Mouse (Mus musculus) lung, postnatal 10 days (tissue): ENCODE measurements around the gene Cd72.
"Not testable (repeated sequence)": the region's sequence is repeated elsewhere in the genome, so short reads cannot be mapped to it uniquely, and the experiment has no call there.

Experiments
- DNase-seq: peaks from one replicate; pipeline ENCODE4 v3.0.0; 2021

The Cd72 gene

DNA sequence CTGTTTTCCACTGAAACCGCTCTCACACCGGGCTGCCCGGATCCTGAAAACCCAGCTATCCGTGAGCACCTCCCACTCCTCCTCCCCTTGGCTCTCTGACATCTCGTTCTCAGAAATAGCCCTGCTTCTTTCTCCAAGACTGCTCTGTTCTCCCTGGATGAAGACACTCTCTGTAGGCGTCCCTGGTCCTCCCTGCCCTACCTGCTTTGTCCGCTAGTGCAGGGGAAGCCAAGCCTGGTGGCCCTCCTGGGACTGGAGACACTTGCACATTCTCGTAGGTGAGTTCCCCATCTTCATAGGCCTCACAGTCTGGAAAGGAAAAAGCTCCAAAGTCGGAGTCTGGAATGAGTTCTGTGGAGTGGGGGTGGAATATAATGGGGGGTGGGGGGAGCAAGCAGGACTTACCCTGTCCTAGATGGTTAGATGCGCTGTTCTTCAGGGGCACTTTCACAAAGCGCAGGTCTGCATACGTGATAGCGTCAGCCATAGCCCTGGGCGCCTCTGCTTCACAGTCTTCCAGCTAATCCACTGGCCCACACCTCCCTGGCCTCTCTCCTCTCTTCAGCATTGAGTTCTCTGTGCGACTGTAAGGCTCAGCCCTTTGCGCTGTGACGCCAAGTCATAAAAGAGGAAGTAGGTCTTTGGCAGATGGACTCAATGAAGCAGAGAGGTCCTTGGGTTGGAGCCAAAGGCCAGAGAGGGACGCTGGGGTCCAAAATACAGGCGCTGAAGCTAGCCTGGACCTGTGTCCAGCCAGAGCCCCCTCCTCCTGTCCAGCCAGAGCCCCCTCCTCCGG, at the start of gene Cd72:
Gene Cd72 (minus strand): TSS at position 588 of the 796 bp plus-strand sequence.
- DNase-seq, result no peak

DNA sequence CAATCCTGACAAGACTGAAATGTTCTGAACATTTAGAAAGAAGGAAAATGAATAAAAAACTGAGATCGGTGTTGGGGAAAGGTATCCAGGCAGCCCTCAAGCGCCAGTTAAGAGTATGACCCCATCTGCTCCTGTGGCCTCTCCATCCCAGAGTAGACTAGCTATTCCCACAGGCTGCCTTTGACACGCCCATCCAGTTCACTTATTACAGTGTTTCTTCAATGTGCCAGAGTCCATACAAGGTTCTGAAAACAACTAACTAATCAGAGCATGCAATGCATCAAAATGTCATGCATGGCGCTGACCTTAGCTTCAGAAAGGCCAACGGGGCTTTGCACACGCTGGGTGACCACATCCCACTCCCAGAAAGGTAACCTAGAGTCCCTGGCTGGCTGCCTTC, 49.1 kb upstream of the Cd72 start:
- no peak for DNase-seq

DNA sequence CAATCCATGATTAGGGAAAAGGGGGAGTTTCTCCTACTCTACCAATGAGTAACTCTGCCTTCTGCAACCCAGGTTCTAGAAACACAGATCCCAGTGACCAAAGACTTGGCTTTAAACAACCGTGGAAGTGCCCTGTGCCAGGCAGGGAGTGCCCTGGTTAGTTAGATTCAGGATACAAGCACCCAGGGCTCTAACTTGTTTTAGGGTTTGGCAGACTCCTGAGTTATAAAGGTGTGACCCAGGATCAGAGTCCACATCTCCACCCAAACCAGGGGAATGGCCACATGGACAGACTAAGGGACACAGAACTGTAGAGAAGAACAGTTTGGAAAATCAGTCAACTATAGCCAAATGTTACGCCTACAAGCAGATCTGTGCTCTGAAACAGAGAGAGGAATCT, 48.6 kb upstream of the Cd72 start:
- DNase-seq, result no peak

DNA sequence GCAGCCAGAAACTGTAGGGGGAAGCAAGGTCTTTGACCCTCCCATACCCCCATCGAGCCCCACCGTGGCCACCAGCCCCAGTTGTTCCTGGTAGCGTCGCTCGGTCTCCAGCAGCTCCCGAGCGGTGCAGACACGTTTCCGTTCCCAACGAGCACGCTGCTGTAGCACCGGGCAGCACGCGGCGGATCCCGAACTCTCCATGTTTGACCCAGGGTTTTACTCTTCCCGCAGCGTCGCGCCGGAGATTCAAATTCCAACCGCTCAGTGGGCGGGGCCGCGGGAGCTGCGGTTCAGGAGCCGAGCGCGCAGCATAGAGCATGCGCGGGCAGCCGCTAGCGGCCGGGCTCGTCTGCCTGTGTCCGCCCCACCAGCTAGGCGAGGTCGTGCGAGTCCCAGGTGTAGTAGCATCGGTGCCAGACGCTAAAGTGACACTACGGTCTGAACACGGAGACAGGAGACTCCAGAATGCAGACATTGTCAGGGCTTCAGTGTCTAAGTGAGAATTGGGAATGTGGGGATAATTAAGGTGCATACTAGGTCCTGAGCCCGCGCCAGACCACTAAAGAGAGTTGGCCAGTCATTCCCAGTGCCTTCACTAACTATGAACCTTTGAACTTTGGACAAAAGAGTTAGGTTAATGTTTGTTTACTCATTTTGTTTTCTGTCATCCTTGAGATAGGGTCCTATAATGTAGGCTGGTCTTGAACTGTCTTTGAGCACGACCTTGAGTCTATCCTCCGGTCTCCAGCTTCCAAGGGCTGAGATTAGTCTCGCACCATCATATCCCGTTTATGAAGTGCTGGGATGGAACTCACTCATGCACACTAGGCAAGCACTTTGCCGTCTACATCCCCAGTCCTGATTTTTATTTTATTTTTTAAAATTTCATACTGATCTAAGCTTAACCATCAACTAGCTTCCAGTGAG, 45.2 kb upstream of the Cd72 start, which contains the start of gene Arhgef39:
Gene Arhgef39 (minus strand): TSS at position 289 of the 927 bp plus-strand sequence.
- peak; percentile 90 for DNase-seq

DNA sequence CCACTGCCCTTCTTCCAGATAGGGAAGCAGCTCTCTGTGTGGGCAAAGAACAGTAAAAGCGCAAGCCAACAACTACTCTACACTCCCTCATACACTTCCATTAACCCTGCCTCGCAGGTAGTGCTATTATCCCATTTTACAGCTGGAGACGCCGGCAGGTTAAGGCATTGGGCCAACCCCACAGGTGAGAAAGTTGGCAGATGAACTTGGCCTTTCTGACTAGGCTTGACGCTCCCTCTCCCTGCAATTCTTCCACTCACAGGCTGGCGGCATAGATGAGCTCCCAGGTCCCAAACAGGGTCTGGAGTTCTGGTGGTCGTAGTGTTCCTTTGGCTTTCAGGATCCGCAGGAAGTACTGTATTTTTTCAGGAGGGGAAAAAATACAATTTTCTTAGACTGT, 44.6 kb upstream of the Cd72 start:
- DNase-seq, result peak; percentile 45

DNA sequence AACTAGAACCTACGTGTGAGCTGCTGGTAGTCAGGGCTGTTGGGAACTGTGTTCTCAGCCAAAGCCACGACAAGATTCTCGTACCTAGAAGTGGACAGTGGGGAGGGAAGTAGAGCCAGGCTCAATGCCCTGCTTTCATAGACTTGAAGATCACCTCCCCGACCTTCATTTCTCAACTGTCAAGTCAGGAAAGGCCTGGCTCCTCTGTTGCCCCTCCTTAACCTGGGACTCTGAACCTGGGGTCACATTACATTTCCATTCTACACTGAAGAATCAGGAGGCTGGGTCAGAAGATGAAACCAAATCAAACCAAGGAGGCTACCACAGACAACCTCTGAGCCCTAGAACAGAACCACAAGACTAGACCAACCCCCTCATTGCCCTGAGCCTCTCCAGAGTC, 43.5 kb upstream of the Cd72 start:
- no peak for DNase-seq

DNA sequence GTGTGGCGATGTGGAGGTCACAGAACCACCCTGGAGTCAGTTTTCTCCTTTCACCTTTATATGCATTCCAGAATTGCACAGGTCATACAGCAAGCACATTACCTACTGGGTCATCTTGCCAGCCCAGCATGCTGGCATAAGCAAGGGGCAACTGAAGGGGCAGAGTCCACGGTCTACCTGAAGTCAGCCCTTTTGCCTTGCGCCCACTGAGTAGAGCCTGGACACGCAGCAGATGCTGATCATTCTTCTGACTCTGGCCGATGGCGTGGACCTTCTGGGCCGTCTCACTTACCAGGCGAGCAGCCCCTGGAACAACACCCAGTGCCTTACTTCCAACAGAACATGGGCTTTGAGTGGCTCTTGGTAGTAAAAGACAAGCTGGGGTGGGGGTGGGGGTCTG, 43.0 kb upstream of the Cd72 start:
- no peak for DNase-seq

DNA sequence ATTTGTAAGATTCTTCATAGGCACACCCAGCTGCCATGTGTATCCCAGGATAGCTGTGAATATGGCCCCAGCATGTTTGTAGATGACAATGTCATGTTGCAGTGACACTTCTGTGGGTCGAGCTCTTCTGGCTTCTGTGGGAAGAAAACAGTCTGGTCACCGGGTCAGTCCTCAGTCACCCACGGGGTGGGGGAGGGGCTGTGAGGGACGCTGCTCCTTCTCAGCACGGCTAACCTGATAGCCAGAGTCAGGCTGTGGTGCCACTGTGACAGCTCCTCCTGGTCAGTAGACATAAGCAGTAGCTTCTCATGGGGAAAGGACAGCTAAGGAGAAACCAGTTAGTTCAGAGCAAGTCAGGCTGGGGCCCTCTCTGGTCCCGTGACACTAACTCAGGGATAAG, 42.2 kb upstream of the Cd72 start:
- DNase-seq, result no peak

DNA sequence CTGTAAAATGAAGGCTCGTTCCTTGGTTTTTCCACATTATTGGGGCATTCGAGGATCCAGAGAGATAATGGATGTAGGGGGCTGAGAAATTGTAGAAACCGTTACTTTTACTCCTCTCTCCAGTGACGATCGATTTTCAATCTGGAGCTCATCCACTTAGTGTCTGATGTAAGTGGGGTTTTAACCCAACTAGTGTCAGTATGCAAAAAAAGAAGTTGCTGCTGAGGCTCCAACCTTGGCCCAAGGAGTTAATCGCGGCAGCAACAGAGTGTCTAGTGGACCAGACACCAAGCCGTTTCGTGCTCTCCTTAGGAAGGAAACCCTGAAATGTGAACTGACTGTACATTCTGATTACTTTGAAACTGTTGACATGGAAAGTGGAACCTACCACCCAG, 39.4 kb upstream of the Cd72 start:
- no peak for DNase-seq

DNA sequence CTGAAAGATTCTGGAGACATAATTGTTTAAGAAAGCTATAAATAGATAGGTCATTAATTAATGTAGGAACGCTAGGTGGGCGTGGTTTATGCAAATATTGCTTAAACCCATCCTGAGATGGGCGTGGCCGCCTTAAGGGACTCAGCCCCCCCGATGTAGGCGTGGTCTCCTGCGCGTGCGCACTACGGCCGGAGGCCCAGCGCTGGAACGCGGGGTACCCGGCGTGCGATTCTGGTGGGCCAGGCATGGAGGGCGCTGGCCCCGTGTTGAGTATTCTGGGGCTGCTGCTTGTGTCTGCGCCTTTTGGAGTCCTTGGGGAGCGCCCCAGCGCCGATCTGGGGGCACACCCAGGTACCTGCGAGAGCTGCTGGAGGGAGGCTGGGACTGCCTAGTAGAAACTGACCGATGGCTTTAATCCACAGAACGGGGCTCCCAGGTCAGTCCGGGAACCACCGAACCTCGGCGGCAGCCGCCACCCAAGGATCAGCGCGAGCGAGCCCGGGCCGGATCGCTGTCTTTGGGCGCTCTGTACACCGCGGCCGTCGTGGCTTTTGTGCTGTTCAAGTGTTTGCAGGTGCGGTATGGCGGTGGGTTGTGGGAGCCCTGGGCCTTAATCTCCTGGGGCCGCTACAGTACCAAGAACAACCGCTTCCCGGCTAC, 38.9 kb upstream of the Cd72 start:
- peak; percentile 97 for DNase-seq

DNA sequence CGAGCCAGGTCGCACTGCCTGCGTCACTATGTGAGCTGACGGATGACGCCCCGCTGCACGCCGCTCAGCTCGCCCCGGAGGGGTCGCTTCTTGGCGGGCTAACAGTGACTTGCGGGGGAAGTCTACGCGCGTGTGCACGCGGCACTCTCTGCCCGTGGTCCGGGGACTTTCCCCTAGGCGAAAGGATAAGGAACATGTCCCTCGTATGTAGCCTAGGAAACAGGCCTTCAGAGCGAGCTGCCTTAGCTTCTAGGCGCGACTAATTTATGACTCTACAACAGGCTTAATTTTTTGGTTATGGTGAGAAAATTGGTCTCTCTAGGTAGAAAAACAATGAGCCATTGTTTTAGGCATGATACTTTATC, 38.4 kb upstream of the Cd72 start, which contains the start of gene Ccdc107:
Gene Ccdc107 (plus strand): TSS at position 80 of the 365 bp plus-strand sequence.
- peak; percentile 93 for DNase-seq

DNA sequence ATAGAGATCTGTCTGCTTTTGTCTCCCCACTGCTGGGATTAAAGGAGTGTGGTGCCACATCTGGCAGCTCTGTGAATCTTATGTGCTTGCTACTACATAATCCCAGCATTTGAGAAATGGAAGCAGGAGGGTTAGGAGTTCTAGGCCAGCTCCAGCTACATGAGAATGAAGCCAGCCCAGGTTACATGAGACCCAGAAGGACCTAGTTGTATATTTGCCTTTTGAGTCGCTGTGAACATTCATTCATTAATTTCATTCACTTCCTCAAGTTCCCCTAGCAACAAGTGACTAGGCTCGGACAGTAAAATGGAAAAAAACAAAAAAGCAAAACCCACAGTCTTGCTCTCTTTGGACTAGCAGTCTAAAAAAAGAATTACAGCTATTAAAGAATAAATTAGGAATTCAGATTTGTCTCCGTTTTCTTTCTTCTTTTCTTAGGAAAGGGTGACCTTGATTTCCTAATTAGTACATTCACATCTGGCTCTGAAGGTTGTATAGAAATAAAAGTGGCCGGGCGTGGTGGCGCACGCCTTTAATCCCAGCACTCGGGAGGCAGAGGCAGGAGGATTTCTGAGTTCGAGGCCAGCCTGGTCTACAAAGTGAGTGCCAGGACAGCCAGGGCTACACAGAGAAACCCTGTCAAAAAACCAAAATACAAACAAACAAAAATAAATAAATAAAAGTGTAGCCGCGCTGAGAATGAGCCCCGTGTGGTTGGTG, 37.8 kb upstream of the Cd72 start:
- no peak for DNase-seq

DNA sequence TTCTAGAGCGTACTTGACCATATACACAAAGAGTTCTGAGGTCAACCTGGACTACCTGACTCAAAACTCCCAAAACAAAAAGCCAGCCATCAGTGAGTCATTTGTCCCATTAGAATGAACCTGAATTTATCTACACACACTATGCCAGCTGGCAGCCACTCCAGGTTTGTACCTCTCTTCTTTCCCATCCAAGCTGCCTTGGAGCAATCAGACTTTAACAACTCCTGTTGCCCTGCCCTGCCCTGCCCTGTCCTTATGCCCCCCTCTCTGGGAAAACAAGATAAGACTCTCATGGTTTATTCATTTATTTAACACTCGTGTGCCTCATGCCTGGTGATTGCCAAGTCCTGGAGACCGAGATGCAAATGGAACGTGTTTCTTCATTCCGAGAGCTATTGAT, 36.4 kb upstream of the Cd72 start:
- DNase-seq, result peak; percentile 63

DNA sequence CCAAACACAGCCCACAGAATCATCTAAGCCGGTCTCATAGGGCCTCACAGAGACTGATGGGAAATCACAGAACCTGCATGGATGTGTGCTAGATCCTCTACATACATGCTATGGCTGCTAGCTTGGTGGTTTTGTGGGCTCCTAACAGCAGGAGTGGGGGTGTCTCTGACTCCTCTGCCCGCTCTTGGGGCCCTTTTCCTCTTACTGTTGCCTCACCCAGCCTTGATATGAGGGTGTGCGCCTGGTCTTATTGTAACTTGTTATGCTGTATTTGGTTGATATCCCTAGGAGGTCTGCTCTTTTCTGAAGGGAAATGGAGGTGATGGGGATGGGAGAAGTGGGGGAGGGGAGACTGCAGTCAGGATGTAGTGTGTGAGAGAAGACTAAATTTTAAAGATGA, 35.2 kb upstream of the Cd72 start:
- DNase-seq, result no peak

DNA sequence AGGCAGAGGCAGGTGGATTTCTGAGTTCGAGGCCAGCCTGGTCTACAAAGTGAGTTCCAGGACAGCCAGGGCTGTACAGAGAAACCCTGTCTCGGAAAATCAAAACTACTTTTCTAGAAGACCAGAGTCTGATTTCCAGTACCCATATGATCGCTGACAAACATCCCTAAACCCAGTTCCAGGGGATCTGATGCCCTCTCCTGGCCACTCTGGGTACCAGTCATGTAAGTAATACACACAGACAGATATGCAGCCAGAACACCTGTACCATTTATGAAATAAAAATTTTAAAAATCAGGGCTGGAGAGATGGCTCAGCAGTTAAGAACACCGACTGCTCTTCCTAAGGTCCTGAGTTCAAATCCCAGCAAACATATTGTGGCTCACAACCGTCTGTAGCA, 31.2 kb upstream of the Cd72 start:
- DNase-seq, result not testable (repeated sequence)

DNA sequence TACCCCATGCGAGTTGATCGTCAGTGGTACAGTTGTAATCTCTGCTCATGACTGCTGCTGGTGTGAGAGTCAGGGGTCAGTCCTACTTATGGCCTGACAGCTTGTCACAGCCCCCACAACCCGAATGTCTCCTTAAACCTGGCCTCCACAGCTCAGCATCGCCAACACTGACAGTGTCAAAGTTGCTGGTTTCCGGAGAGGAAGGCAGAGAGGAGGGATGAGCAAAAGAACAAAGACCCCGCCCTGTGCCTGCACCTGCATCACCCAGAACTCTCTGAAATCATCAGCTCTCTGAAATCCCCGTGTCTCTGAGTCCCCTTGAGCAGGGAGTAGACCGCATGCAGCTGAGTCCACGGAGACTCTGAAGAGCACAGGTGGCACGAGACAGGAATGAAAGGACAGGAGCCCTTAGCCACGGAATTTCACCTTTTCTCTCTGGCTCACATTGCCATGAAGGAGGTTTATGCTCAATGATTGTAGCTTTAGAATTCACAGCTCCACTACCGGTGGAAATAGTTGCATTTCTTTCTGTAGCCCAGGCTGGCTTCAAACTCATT, 29.2 kb upstream of the Cd72 start, which contains the start of gene Sit1:
Gene Sit1 (minus strand): TSS at position 200 of the 557 bp plus-strand sequence.
- DNase-seq, result no peak

DNA sequence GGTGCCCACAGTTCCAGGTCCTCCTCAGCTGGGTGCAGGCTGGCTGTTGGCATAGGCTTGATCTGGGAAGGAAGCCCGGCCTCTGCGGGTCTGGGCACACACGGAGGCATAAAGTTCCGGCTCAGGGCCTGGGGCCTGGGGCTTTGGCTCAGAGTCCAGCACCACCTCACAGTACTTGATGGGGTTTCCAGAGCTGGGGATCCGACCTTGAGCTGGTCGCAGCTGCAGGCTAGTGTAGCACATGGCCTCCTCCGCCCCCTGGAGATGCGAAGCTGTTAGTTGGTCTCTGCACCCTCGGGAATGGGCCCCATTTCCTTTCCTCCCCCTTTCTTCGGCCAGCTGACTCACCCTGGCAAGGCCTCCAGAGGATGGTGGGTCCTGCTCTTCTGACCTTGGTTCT, 28.2 kb upstream of the Cd72 start:
- DNase-seq, result no peak

DNA sequence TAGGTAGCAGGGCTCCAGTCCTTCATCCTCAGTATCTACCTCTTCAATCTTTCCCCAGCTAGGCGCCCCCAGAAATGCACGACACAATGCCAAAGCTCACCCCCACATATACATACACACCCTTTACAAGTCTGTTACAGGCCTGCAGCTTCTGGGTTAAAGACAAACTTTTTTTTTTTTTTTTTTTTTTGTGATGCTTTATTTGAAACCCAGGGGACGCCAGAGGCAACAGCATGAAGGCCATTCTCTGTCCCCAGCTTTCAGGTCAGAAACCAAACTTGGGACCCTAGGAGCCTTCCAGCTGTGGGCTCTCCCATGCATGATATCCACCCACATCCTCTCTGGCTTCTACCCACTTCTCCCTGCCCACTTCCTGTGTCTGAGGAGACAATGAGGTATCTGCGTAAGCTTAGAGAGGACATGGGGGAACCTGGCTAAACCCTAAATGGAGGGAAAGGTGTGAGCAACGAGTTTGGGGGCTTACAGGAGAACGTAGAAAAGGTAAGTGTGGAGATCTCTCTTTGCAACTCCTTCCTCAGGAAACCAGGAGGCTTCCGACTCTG, 27.5 kb upstream of the Cd72 start:
- DNase-seq, result no peak

DNA sequence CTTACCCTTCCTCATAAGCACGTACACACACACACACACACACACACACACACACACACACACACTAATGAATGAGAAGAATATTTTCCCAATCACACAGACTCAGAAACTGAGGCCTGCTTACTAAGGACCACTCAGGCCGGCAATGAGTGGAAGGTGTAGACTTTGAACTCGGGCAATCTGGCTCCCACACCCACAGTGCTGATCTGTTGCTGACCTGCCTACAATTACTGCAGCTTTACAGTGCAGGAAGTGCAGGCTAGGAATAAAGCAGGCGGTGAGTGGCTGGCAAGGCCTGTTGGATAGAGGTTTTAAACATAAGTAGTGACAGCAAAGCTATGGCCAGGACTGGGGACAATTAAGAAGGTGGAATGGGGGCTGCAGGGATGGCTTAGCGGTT, 26.6 kb upstream of the Cd72 start:
- DNase-seq, result no peak

DNA sequence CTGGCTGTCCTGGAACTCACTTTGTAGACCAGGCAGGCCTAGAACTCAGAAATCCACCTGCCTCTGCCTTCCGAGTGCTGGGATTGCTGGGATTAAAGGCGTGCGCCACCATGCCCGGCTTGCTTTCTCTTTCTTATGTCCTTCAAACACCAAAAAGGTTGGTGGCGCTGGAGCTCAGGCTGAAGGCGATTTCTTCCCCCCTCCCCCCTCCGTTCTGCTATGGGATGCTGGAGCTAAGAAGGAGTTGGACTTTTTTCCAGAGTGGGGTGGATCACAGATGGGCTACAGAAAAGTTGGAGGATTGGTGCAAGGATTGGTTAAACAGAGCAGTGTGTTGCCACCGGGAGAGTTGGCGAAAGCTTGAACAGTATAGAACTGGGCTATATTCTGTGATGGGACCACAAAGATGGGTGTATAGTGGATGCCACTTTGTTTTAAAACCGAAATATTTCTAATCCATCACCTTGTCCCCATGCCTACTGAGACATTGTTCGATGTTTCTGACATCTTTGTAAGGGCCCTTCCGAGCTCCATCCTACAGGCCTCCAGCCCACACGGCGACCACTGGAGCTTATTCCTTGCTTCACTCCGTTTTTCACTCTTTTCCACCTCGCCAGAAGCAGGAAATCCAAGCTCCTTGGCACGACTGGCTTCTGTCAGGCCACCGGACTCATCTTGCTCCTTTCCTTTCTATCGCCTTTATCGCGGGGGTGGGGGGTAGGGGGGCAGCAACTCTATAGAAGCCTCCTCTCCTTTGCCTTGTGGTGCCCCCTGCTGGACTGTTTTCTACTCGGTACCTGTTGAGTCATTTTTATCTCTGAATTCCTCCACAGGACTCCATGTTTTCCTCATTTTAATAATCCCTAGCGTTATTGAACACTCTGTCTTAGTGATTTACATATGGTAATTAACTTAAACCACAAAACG, 24.7 kb upstream of the Cd72 start:
- DNase-seq, result peak; percentile 89

DNA sequence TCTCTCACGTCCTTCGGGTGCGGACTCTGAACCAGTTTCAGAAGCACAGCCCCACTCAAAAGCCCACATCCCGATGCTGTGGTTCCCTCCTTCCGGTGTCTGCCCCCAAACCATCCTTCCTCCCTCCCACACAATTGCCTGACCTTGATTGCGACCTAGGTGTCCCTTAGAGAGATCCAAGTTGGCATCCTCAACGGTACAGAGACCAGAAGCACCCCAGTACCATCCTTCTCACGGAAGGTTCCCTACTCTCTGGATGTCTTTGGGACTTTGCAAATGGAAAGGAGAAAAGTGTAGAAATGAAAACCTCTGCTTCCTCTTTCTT, 24.1 kb upstream of the Cd72 start:
- no peak for DNase-seq
